Mouse (Mus musculus): ENCODE measurements at regions not wholly inside any gene's neighbourhood (a gene's known extent, or its start where the extent isn't known, plus 50 kb on each side); places are given as distances from the start of the nearest gene placed in this dataset.
A peak's percentile ranks its signal among the peaks of the same experiment; 100 is the strongest.
"Not testable (repeated sequence)": the region's sequence is repeated elsewhere in the genome, so short reads cannot be mapped to it uniquely, and the experiment has no call there.

DNA sequence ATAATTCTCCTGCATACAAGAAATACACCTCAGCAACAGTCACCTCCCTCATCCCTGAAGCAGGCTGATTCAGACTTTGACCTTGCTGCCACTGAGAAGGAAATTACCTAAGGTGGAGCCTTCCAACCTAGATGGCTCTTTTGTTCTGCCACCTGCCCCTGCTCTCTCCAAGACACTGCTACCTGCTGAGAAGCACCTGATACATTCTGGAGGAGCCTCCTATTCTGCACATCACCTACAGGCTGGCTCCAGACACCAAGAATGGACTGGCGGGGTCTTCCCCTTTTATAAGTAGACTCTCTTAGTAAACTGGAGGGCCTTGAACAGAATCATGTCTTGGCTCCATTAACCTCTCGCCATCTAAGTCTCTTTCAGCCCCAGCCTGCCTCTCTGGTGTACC, 1149.5 kb upstream of the 2610301B20Rik start:
- DNase-seq (ENCODE audit: low spot score in 2 of 2): not testable (repeated sequence)

DNA sequence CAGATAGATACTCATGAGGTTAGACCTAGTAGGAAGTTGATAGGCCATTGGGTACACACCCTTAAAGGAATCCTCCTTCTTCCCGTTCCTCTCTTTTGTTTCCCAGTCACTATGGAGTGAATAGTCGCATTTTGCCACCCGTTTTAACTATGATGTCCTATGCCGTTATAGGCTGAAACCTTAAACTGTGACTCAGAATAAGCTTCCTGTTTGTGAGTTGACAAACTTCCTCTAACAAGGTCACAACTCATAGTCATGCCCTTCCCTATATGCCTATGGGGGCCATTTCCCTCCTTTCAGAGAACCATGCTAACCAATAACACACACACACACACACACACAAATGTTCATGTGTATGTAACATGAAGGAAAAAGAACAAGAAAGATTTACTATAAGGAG, 1136.6 kb upstream of the 2610301B20Rik start:
- no peak for DNase-seq (ENCODE audit: low spot score in 2 of 2)

DNA sequence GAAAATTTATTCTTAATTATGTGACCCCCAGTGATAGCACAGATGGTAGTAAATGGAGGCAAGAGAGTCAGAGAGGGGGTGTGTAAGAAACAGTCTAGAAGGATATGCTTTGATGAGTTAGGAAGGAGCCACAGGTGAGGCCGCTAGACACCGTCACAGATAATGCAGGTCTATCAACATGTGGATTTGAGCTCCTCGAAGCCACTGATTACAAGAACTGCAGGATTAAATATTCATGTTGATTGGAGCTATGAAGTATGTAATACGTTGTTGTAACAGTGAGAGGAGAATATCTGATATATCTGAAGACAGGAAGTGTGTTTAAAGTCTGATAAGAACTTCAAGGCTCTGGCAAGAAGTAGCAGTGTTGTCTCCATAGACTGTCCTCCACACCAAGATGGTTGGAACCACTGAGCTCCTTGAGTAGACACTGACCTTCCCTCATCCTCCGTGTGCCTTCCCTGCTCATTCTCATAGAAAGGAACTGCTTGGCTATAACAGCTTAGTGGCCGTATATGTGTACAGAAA, 1126.8 kb upstream of the 2610301B20Rik start:
- DNase-seq (ENCODE audit: low spot score in 2 of 2): no peak

DNA sequence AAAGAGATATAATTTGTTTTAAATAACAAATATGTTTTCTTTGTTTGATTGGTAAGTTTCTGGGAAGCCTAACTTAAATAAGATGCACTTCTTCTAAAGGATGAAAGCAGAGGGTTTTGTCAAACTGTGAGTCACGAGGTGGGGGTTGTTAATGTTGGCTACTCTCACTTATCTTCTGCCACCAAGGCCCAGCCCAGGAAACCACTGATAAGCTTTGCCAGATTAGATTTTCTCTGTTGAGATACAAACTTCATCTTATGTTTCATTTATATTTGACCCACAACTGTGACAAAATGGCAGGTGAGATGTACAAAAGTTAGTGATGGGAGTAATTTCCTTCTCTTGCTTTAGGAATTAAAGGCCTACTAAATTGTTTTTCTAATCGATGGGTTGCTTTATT, 1126.2 kb upstream of the 2610301B20Rik start:
- no peak for DNase-seq (ENCODE audit: low spot score in 2 of 2)

- DNase-seq (ENCODE audit: low spot score in 2 of 2): no peak
These were observed 1124.4 kb upstream of the 2610301B20Rik start for GRCm38 (mm10) chr4:9749877-9750276.

- no peak for DNase-seq (ENCODE audit: low spot score in 2 of 2)
These were observed 1123.9 kb upstream of the 2610301B20Rik start for GRCm38 (mm10) chr4:9750404-9750803.

DNA sequence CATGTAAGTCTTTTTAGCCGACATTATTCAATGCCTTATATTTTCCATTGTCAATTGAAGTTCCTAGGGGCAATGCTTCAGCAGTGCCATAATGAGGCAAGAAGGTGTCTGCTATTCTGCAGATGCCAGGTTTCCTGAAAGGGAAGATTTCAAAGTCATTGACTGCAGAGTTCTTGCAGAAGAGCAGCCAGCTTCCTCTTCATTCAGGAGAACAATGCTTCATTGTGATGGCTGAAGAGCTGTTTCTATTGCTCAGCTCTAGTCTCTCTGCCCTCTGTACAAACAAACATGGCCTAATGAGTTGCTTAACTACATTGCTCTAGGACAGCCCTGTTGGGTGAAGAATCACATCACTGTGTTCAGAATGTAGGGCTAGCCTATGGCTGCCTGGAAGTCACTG, 1111.0 kb upstream of the 2610301B20Rik start:
- DNase-seq (ENCODE audit: low spot score in 2 of 2): no peak

GRCm38 (mm10) chr4:9769633-9770205, 1104.6 kb upstream of the 2610301B20Rik start:
- no peak for DNase-seq (ENCODE audit: low spot score in 2 of 2)

GRCm38 (mm10) chr4:9770372-9771102, 1103.8 kb upstream of the 2610301B20Rik start:
- DNase-seq (ENCODE audit: low spot score in 2 of 2): peak; percentile 38 to 60

DNA sequence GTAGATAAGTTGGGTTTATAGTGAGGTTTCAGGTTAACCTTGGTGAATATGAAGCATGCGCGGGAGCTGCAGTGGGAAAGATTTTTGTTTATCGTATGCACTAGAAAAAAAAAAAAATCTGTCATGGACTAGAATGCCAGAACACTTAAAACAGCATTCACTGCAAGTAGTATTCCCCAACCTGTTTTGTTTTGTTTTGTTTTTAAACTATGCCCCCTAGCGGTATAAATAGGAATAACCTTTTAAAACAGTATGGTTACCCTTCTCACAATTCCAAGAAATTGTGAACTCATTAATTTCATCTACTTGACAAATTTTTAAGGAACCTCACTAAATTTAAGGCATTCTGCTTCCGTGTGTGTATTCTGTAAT, 1103.2 kb upstream of the 2610301B20Rik start:
- no peak for DNase-seq (ENCODE audit: low spot score in 2 of 2)

DNA sequence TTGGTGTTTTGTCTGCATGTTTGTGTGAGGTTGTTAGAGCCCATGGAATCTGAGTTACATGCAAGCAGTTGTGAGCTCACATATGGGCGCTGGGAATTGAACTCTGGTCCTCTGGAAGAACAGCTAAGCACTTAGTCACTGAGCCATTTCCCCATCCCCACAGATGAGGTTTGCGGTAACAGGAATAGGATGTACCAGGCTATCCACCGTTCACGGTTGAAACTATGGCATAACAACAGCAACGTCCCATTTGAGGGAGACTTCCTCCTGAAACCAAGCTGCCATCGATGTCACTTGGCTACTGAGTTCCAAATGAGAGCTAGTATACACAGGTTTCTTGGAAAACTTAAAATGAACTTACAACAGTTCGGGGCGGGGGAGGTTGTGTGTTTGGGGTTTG, 1095.9 kb upstream of the 2610301B20Rik start:
- no peak for DNase-seq (ENCODE audit: low spot score in 2 of 2)

DNA sequence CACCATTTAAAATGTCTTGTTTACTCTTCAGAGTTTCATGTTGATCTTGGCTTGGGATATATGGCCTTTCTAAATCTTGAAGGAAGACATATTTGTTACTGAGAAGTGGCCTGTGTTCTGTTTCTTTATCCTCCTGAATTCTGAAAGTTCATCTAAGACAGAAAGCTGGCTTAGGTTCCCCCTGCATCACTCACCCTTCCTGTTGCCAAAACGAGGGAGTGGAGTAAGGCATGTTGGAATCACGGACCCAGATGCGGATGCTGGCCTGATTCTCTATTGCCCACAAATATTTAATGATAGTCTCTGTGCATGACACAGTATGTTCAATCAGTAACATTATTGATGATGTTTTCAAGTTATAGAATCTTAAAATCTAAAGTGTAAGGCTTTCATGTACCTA, 1094.7 kb upstream of the 2610301B20Rik start:
- no peak for DNase-seq (ENCODE audit: low spot score in 2 of 2)

DNA sequence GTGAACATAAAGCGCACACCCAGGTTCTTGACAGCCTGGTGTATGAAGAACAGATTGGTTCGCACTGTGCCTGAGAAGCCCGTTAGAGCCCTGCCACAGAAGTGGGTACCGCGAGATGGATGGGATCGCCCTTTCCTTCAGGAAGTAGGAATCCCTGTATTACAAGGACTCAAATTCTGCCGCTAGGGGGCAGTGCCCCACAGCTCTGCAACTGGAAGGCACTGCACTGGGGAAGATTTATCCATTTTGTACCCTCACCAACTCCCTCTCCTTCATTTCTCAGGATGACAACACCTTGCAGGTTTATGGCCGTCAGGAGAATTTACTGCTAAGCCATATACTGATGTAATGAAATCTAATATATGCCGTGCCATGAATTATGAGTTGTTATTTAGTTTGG, 1094.1 kb upstream of the 2610301B20Rik start:
- DNase-seq (ENCODE audit: low spot score in 2 of 2): peak; percentile 39 to 62

DNA sequence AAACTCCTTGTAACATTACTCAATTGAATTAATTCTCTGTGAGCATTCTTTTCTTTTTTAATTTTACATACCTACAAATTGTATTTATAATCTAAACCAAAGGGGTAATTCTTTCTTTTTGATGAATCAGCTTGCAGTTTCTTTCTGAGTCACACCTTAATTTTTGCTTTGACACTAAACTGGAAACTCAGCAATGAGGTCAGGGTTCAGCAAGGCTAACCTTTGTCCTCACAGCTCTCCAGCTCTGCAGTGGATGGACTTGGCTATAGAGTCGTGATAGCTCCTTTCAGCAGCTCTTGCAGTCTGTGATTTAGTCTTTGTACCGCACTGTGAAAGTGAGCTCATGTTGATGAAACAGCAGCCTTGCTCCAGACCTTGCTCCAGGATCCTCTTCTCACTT, 1093.0 kb upstream of the 2610301B20Rik start:
- DNase-seq (ENCODE audit: low spot score in 2 of 2): no peak

- DNase-seq (ENCODE audit: low spot score in 2 of 2): no peak
These were observed 1086.4 kb upstream of the 2610301B20Rik start for GRCm38 (mm10) chr4:9787795-9788365.

- DNase-seq (ENCODE audit: low spot score in 2 of 2): peak in 1 of 2 experiments; percentile 37
These were observed 1083.8 kb upstream of the 2610301B20Rik start for GRCm38 (mm10) chr4:9790478-9790877.

Measured in urinary bladder, postnatal 36 days (tissue).